8 mouse cellular contexts compared by ENCODE assay signal in genomic region chr11:69802648-69803105, GRCm38 (mm10). TPM values are rescaled to one million over a fixed set of nuclear protein-coding genes. Genes with fewer than 3 reads are reported as not detected.
DNase-seq lines count a peak whose midpoint lies in the region; ATAC-seq and TF ChIP-seq lines count a peak whose summit lies in the region.

No protein-coding gene starts in this region.

- no peaks in the 10 kb centered on the region for H3K36me3 ChIP-seq in hindbrain, embryonic 15.5 days
- H3K36me3 ChIP-seq in macrophage (ENCODE audit: inconsistent target) = no peaks in the 10 kb centered on the region

- H3K9me3 ChIP-seq in hindbrain, embryonic 15.5 days = no peaks in the 10 kb centered on the region

- peak overlapping the region; percentile 87 for H3K27ac ChIP-seq in gastrocnemius, adult 2 months
- peak overlapping the region; percentile 78 for H3K27ac ChIP-seq in hindbrain, embryonic 15.5 days (replicated peaks)
- no peak overlapping the region for H3K27ac ChIP-seq in macrophage

- intact Hi-C loops in gastrocnemius, adult 2 months (cut with DNase I) = loop anchor here (2.0 to 5.0 kb wide), 2 partner anchors 44 to 120 kb away; partner anchors contain the start of genes Polr2a and Senp3

- WGBS in hindbrain, embryonic 15.5 days = 0% methylated on average over 33 of the region's 33 CpGs
- WGBS in macrophage (ENCODE audit: missing documents) = 3% methylated on average over 33 of the region's 33 CpGs

- peak; percentile 93 for DNase-seq in Muller cell, postnatal 12 days (ENCODE audit: inconsistent ontology term)
- peak; percentile 90 to 96 for DNase-seq in cerebellum, postnatal 10 days
- DNase-seq in gastrocnemius, adult 2 months = peak; percentile 93
- peak; percentile 54 to 64 for DNase-seq in left cerebral cortex, adult 8-10 months (ENCODE audit: low spot score in 2 of 2)
- DNase-seq in right cerebral cortex, postnatal 10 days (ENCODE audit: low spot score in 2 of 2) = peak; percentile 89 to 91
- peak; percentile 83 for DNase-seq in yolk sac, embryonic 10.5 days (ENCODE audit: low spot score)

- H3K79me2 ChIP-seq in macrophage (ENCODE audit: inconsistent target) = no peaks in the 10 kb centered on the region

- H3K4me2 ChIP-seq in hindbrain, embryonic 15.5 days = peak overlapping the region; percentile 94

- peak overlapping the region; percentile 69 for H3K9ac ChIP-seq in hindbrain, embryonic 15.5 days

- H3K27me3 ChIP-seq in hindbrain, embryonic 15.5 days = peaks cover 24% of the 10 kb centered on the region

- no peak for TF ChIP-seq CTCF in gastrocnemius, adult 2 months (IDR thresholded peaks at IDR 0.05)

- peak; percentile 25; the same call in 1 of the 2 replicates for ATAC-seq in hindbrain, embryonic 15.5 days (ENCODE audit: low FRiP score, low read depth)

- H3K4me1 ChIP-seq in hindbrain, embryonic 15.5 days (replicated peaks) = peaks cover 61% of the 10 kb centered on the region

- peak overlapping the region; percentile 78 for H3K4me3 ChIP-seq in gastrocnemius, adult 2 months
- peak overlapping the region; percentile 69 for H3K4me3 ChIP-seq in hindbrain, embryonic 15.5 days
- peak overlapping the region; percentile 17; the same call in 1 of the 2 replicates for H3K4me3 ChIP-seq in macrophage (ENCODE audit: inconsistent target)

RNA-seq across cellular contexts. Expression of gene Fgf11, which starts 1.0 kb away (rescaled TPM):
- total RNA-seq in gastrocnemius, adult 2 months (2021) = 1 to 10 TPM; 3.9 to 4.7 TPM
- 5.7 and 7.1 TPM in 2 replicates for polyA plus RNA-seq in hindbrain, embryonic 15.5 days (2015; fragmentation: Nextera tagmentation; extraction: Ambion mirVana)
- total RNA-seq in left cerebral cortex, adult 8-10 months (2022) = 10 to 100 TPM; 18.8 to 22.3 (median 19.7) TPM
- total RNA-seq in macrophage (2018; cell fraction: chromatin; rRNA removed) = 1 to 10 TPM in 12 of 26 experiments, under 1 TPM in 8, not detected in 6; 0.22 to 2.7 (median 1.1) TPM
- 1 to 10 TPM in 10 of 26 experiments, under 1 TPM in 16; 0.30 to 1.5 (median 0.81) TPM for total RNA-seq in macrophage (2018; cell fraction: cytosol; rRNA removed)
- 1 to 10 TPM in 11 of 26 experiments, under 1 TPM in 14, not detected in 1; 0.24 to 7.0 (median 0.85) TPM for total RNA-seq in macrophage (2018; cell fraction: nucleus; rRNA removed)
- 0.69 to 2.7 TPM (median 2.3 TPM) in 3 replicates for polyA plus RNA-seq in macrophage (2018)

RNA-seq across cellular contexts. Expression of gene Tmem102, which starts 2.7 kb away (rescaled TPM):
- total RNA-seq in gastrocnemius, adult 2 months (2021) = under 1 TPM; 0.20 to 0.41 TPM
- polyA plus RNA-seq in hindbrain, embryonic 15.5 days (2015; fragmentation: Nextera tagmentation; extraction: Ambion mirVana) = 1.1 and 2.0 TPM in 2 replicates
- under 1 TPM in 2 of 4 experiments, not detected in 2; 0.16 to 0.20 TPM for total RNA-seq in left cerebral cortex, adult 8-10 months (2022)
- not detected for total RNA-seq in macrophage (2018; cell fraction: chromatin; rRNA removed)
- total RNA-seq in macrophage (2018; cell fraction: cytosol; rRNA removed) = not detected
- not detected for total RNA-seq in macrophage (2018; cell fraction: nucleus; rRNA removed)
- not detected in 3 replicates for polyA plus RNA-seq in macrophage (2018)

RNA-seq across cellular contexts. Expression of gene Chrnb1, which starts 6.9 kb away (rescaled TPM):
- total RNA-seq in gastrocnemius, adult 2 months (2021) = 10 to 100 TPM; 23.2 to 26.3 TPM
- polyA plus RNA-seq in hindbrain, embryonic 15.5 days (2015; fragmentation: Nextera tagmentation; extraction: Ambion mirVana) = 1.2 and 2.2 TPM in 2 replicates
- total RNA-seq in left cerebral cortex, adult 8-10 months (2022) = 1 to 10 TPM in 2 of 4 experiments, under 1 TPM in 2; 0.51 to 1.2 (median 0.92) TPM
- under 1 TPM in 6 of 26 experiments, not detected in 20; 0.41 to 0.78 (median 0.60) TPM for total RNA-seq in macrophage (2018; cell fraction: chromatin; rRNA removed)
- total RNA-seq in macrophage (2018; cell fraction: cytosol; rRNA removed) = under 1 TPM in 14 of 26 experiments, not detected in 12; 0.06 to 0.18 (median 0.09) TPM
- total RNA-seq in macrophage (2018; cell fraction: nucleus; rRNA removed) = under 1 TPM in 9 of 26 experiments, not detected in 17; 0.22 to 0.94 (median 0.28) TPM
- not detected in 3 replicates for polyA plus RNA-seq in macrophage (2018)

RNA-seq across cellular contexts. Expression of gene Gm39566, which starts 12.4 kb away (rescaled TPM):
- total RNA-seq in gastrocnemius, adult 2 months (2021) = not detected
- not detected in 2 replicates for polyA plus RNA-seq in hindbrain, embryonic 15.5 days (2015; fragmentation: Nextera tagmentation; extraction: Ambion mirVana)
- total RNA-seq in left cerebral cortex, adult 8-10 months (2022) = not detected
- total RNA-seq in macrophage (2018; cell fraction: chromatin; rRNA removed) = not detected
- not detected for total RNA-seq in macrophage (2018; cell fraction: cytosol; rRNA removed)
- not detected for total RNA-seq in macrophage (2018; cell fraction: nucleus; rRNA removed)
- not detected in 3 replicates for polyA plus RNA-seq in macrophage (2018)

RNA-seq across cellular contexts. Expression of gene Spem2, which starts 15.6 kb away (rescaled TPM):
- not detected for total RNA-seq in gastrocnemius, adult 2 months (2021)
- polyA plus RNA-seq in hindbrain, embryonic 15.5 days (2015; fragmentation: Nextera tagmentation; extraction: Ambion mirVana) = not detected in 2 replicates
- total RNA-seq in left cerebral cortex, adult 8-10 months (2022) = not detected
- total RNA-seq in macrophage (2018; cell fraction: chromatin; rRNA removed) = not detected
- not detected for total RNA-seq in macrophage (2018; cell fraction: cytosol; rRNA removed)
- not detected for total RNA-seq in macrophage (2018; cell fraction: nucleus; rRNA removed)
- polyA plus RNA-seq in macrophage (2018) = not detected in 3 replicates

Comparison
In these comparisons a context has a peak if more than half of its experiments do, and no peak if none do; other contexts are left out.
1. H3K4me3 ChIP-seq: peak in every context shown above with its lines; median percentile 78 in gastrocnemius, adult 2 months; 69 in hindbrain, embryonic 15.5 days; 17 in macrophage.
2. RNA of gene Chrnb1, which starts 6.9 kb away (total RNA-seq): 23.2 to 26.3 TPM in gastrocnemius, adult 2 months; 0.51 to 1.2 TPM in left cerebral cortex, adult 8-10 months; every median in the first group is over 10 times any median in the second.
3. Peak in every context shown above with its lines, with median percentiles within 50 percentile points of each other: DNase-seq.